Mouse (Mus musculus) lung, adult 2 months (tissue): ENCODE results near the gene Gpr107.

ENCODE experiments used
- CTCF ChIP-seq: fragments of 200-500 bp; IDR thresholded peaks from 2 replicates; pipeline ENCODE4 v1.5.1; 2011; ENCODE audit warnings: mild to moderate bottlenecking, low read length, control low read depth; ENCODE audit not compliant: insufficient read depth
- POLR2A ChIP-seq: fragments of 200-500 bp; IDR thresholded peaks from 2 replicates; pipeline ENCODE4 v1.6.1; 2011; ENCODE audit warnings: low read depth, mild to moderate bottlenecking, control low read depth, low read length, borderline replicate concordance; ENCODE audit errors: extremely low read depth

- TF ChIP-seq CTCF = no peak
- no peak for TF ChIP-seq POLR2A
Observed at GRCm38 (mm10) chr2:31170164-31170563, 18.0 kb downstream of the Gpr107 start.
